Mouse (Mus musculus) Patski (cell line): ENCODE measurements around the gene Gfer. TPM values are rescaled to one million over a fixed set of nuclear protein-coding genes. Genes with fewer than 3 reads are reported as not detected.
A peak's percentile ranks its signal among the peaks of the same experiment; 100 is the strongest.

Experiments used
- ATAC-seq: fragments of 100-300 bp; one replicate; pipeline ENCODE4 v1.8.0; 2021
- CTCF ChIA-PET: fragments of 350-600 bp; sonication (Branson Sonifier 250); formaldehyde crosslinking; loops from one replicate; lab custom pipeline; 2022; ENCODE audit warnings: inconsistent platforms; lab: Charles Lee
- POLR2A ChIA-PET: fragments of 350-600 bp; sonication (Branson Sonifier 250); formaldehyde crosslinking; loops from one replicate; lab custom pipeline; 2022; ENCODE audit warnings: antibody characterized with exemption, inconsistent platforms; lab: Charles Lee
- DNase-seq: peaks from one replicate; pipeline ENCODE4 v3.0.0-alpha.2; 2011; ENCODE audit warnings: low read depth, low spot score
- H3K27me3 ChIP-seq: fragments of 371-371 bp; one replicate; pipeline ENCODE4 v1.5.1; 2021
- CTCF ChIP-seq: fragments of 100-300 bp; IDR thresholded peaks from one replicate; pipeline ENCODE4 v1.5.1; 2021
- in situ Hi-C: fragments of 300-500 bp; cut with MboI; formaldehyde crosslinking; loops from 3 replicates; pipeline ENCODE4 v1.11.1; 2018; ENCODE audit warnings: low pct_unique_long_range_greater_than_20kb, mixed read lengths
- polyA plus RNA-seq: library from polyadenylated mRNA; unstranded; gene quantifications from one replicate; pipeline ENCODE4 v1.2.3, GENCODE M21; 2021

Gene Gfer
- polyA plus RNA-seq, 1 experiment from 2014 or later = 47.6 TPM

DNA sequence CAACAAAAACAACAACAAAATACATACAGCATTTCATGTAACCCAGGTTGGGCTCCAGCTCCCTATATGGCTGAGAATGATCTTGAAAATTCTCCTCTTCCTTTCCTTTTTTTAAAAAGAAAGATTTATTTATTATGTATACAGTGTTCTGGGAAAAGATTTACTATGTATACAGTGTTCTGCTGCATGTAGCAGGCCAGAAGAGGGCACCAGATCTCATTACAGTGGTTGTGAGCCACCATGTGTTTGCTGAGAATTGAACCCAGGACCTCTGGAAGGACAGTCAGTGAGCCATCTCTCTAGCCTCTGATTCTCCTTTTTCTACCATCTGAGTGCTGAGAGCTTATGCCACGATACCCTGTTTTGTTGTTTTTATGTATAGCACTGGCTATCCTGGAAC, 38.6 kb upstream of the Gfer start:
- ATAC-seq (no peak), DNase-seq (no peak)
- CTCF ChIA-PET = interaction anchor here (4.9 kb wide), 1 partner anchor 10 kb away, joined by 22 read pairs; the partner anchor contains the start of gene Ndufb10
- H3K27me3 ChIP-seq = no peaks in the 10 kb centered on the region
- in situ Hi-C loops = no loop called here
- POLR2A ChIA-PET = interaction anchor here (0.6 kb wide), 1 partner anchor 40 kb away, joined by 3 read pairs; no protein-coding TSS in a partner anchor
- no peak for TF ChIP-seq CTCF

DNA sequence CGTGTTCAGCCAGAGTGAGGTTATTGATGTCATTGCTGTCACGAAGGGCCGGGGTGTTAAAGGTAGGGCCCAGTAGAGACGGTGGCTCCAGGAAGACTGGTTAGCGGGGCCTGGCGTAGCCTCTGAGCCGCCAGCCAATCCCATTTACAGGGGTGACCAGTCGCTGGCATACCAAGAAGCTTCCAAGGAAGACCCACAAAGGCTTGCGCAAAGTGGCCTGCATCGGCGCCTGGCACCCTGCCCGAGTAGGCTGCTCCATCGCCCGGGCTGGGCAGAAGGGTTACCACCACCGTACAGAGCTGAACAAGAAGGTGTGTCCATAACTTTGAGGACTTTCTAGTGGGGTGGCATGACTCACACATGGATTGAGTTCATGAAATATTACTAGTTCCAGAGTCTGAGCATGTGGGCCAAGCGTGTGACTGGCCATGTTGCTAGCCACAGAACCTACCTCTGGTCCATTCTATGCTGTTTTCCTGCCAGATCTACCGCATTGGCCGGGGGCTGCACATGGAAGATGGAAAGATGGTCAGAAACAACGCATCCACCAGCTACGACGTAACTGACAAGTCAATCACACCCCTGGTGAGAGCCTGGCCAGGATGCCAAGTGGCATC, 37.6 kb upstream of the Gfer start:
- no peak for DNase-seq
- ChIA-PET POLR2A (interaction anchor here (0.6 kb wide), 1 partner anchor 9 kb away, joined by 3 read pairs; the partner anchor contains the start of gene Ndufb10), CTCF (interaction anchor here (4.9 kb wide), 1 partner anchor 9 kb away, joined by 22 read pairs; the partner anchor contains the start of gene Ndufb10)

DNA sequence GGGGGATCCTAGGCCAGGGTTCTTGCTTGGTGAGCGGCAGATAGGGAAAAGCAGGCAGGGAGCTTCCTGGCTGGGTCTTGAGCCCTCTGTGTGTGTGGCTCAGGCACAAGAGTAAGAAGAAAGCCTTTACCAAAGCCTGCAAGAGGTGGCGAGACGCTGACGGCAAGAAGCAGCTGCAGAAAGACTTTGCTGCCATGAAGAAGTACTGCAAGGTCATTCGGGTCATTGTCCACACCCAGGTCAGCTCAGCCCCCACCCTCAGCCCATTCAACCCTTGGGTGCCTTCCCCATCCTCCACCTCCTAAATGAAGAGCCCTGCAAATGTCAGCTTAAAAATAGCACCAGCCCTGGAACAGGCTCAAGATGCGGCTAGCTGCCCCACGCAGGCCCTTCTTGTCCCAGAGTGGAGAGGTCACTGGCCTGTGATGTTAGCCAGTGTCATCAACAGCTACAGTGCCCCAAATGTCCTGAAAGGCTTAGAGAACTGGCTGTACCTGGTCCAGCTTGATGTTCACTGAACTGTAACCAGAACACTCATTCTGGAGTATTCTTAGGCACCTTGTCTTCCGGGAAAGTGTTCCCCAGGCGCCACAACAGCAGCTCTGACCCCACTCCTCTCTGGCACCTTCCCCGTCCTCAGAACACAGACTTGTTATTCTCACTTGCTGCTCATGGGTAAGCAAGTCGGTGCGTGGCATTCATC, 36.4 kb upstream of the Gfer start:
- DNase-seq = no peak
- no peaks in the 10 kb centered on the region for H3K27me3 ChIP-seq

More for the DNA sequence above, 37.6 kb upstream of the Gfer start:
- TF ChIP-seq CTCF = no peak
- no peak for ATAC-seq
- no peaks in the 10 kb centered on the region for H3K27me3 ChIP-seq
- in situ Hi-C loops = no loop called here

DNA sequence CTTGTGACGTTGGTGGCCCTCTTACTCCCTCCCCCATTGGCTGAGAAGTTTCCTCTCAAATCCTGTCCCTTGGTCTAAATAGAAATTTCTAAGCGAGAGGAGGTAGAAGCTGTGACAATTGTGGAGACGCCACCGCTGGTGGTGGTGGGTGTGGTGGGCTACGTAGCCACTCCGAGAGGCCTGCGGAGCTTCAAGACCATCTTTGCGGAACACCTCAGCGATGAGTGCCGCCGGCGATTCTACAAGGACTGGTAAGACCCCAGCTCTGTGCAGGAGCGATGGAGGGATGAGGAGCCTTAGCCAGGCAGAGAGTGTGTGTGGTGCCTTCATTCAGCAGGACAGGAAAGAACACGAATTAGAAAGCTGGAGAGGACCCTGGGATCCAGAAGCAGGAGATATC, 34.8 kb upstream of the Gfer start:
- ChIA-PET POLR2A (no interaction called here), CTCF (interaction anchor here (1.5 kb wide), 1 partner anchor 87 kb away, joined by 3 read pairs; no protein-coding TSS in a partner anchor)
- no peak for TF ChIP-seq CTCF
- no peak for ATAC-seq
- in situ Hi-C loops = no loop called here
- no peaks in the 10 kb centered on the region for H3K27me3 ChIP-seq
- DNase-seq = no peak

More for the DNA sequence above, 36.4 kb upstream of the Gfer start:
- in situ Hi-C loops = no loop called here
- CTCF ChIA-PET = interaction anchor here (1.5 to 4.9 kb wide), 2 partner anchors 8 to 86 kb away, joined by 3 to 22 read pairs; partner anchors contain the start of gene Ndufb10
- no peak for TF ChIP-seq CTCF
- no peak for ATAC-seq
- POLR2A ChIA-PET = no interaction called here

DNA sequence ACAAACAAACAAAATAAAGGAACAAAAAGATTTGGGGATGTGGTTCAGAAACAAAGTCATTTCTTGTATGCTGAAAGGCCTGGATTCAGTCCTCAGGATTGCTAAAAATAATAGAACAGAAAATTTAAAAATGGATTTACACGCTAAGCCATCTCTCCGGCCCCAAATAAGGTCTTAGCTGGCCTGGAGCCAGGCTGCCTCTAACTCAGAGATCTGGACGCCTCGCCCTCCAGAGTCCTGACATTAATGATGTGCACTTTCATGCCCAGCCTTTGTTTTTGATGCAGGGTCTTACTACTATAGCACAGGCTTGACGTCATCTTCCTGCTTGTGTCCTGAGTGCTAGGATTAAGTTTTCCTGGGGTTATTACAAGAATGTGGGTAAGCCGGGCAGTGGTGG, 33.1 kb upstream of the Gfer start:
- in situ Hi-C loops = no loop called here
- ChIA-PET CTCF (no interaction called here), POLR2A (no interaction called here)
- H3K27me3 ChIP-seq = no peaks in the 10 kb centered on the region
- no peak for TF ChIP-seq CTCF
- ATAC-seq = no peak
- no peak for DNase-seq

DNA sequence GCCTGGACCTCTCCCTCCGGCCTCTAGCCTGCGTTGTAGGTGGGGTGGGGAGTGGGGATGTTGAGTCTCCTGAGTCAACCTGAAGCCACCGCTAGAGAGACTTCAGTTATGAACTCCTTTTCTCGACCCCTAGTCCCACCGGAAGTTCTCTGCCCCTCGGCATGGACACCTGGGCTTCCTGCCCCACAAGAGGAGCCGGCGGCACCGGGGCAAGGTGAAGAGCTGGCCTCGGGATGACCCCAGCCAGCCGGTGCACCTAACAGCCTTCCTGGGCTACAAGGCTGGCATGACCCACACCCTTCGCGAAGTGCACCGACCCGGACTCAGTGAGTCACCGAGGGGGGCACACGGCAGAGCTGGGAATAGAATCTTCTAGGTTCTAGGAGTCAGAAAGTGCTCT, 32.2 kb upstream of the Gfer start:
- ChIA-PET CTCF (interaction anchor here (1.4 kb wide), 1 partner anchor 8 kb away, joined by 4 read pairs; the partner anchor contains the start of gene Msrb1), POLR2A (interaction anchor here (1.1 kb wide), 1 partner anchor 13 kb away, joined by 3 read pairs; no protein-coding TSS in a partner anchor)
- H3K27me3 ChIP-seq = no peaks in the 10 kb centered on the region
- no peak for ATAC-seq
- no peak for DNase-seq
- no peak for TF ChIP-seq CTCF
- in situ Hi-C loops = no loop called here

DNA sequence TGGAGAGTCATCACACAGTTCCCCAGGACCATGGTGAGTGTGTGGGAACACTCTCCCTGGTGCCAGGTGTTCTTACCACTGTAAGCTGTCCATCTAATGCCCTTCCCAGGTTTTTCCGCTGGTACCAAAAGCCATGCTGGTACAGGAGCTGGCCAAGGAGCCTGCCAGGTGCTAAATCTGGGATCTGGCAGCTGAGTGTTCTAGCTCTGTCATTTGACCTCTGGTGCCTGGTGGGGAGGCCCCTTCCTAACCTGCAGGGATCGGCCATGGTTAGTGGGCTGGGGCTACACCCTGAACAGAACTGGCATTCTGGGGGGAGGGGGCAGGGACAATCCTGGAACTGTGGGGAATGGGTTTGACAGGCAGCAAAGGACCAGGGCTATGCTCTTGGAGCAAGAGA, 31.7 kb upstream of the Gfer start, which contains the start of gene Rpl3l:
TSS of gene Rpl3l (plus strand) at position 203 of the 400 bp plus-strand sequence.
- POLR2A ChIA-PET = interaction anchor here (1.1 kb wide), 1 partner anchor 12 kb away, joined by 3 read pairs; no protein-coding TSS in a partner anchor
- in situ Hi-C loops = no loop called here
- CTCF ChIA-PET = interaction anchor here (1.4 kb wide), 1 partner anchor 9 kb away, joined by 4 read pairs; the partner anchor contains the start of gene Msrb1
- TF ChIP-seq CTCF = no peak
- DNase-seq (no peak), ATAC-seq (no peak)
- no peaks in the 10 kb centered on the region for H3K27me3 ChIP-seq

DNA sequence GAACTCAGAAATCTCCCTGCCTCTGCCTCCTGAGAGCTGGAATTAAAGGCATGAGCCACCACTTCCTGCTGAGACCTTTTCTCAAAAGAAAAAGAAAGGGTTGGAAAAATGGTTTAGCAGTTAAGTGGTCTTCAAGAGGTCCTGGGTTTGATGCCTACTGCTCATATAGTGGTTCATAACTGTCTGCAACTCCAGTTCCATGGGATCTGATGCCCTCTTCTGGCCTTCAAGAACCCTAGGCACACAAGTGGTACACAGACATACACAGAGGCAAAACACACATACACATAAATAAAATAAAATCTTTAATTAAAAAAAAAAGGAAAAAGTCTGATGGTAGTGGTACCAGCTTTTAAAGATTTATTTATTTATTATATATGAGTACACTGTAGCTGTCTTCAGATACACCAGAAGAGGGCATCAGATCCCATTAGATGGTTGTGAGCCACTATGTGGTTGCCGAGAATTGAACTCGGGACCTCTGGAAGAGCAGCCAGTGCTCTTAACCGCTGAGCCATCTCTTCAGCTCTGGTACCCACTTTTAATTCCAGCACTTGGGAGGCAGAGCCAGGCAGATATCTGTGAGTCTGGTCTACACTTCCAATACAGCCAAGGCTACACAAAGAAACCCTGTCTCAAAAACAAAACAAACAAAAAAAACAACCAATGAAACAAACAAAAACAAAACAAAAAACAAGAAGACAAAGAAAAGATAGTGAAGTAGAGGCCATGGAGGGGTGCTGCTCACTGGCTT, 29.9 kb upstream of the Gfer start:
- DNase-seq (no peak), ATAC-seq (no peak)
- in situ Hi-C loops = no loop called here
- CTCF ChIA-PET = interaction anchor here (1.1 to 2.9 kb wide), 2 partner anchors 9 to 36 kb away, joined by 3 to 22 read pairs; partner anchors contain the start of gene Msrb1
- POLR2A ChIA-PET = interaction anchor here (0.6 kb wide), 1 partner anchor 220 kb away, joined by 3 read pairs; no protein-coding TSS in a partner anchor
- no peaks in the 10 kb centered on the region for H3K27me3 ChIP-seq
- TF ChIP-seq CTCF = no peak

DNA sequence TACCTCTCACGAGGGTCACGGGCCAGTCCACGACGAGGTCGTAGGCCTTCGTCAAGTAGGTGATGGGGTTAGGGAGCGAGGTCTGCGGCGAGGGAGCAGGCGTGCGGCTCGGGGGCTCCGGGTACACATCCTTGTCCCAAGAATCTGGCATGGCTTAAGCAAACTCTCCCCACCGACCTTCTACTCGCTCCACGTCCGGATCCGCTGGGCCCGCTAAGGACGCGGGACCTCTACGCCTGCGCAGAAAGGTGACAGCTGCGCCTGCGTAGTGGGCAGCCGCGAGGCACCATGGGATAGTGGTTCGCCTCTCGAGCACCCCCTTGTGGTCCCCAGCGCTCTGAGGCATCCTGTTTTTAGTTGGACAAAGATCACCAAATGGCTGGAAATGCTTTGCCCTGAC, 28.2 kb upstream of the Gfer start, which contains the start of gene Ndufb10:
TSS of gene Ndufb10 (minus strand) at position 295 of the 400 bp plus-strand sequence.
- CTCF ChIA-PET = interaction anchor here (0.9 to 2.9 kb wide), 3 partner anchors 10 to 97 kb away, joined by 3 to 22 read pairs (median 5); partner anchors contain the start of genes Msrb1 and Syngr3
- no peak for TF ChIP-seq CTCF
- DNase-seq (peak; percentile 73), ATAC-seq (peak; percentile 18)
- H3K27me3 ChIP-seq = no peaks in the 10 kb centered on the region
- POLR2A ChIA-PET = interaction anchor here (0.7 to 1.1 kb wide), 4 partner anchors 9 to 494 kb away, joined by 3 read pairs; partner anchors contain the start of gene Msrb1
- in situ Hi-C loops = loop anchor here (5.0 kb wide), 1 partner anchor 1818 kb away; no protein-coding TSS in a partner anchor
